Comparison of ENCODE assay signal across 16 mouse cellular contexts in genomic region chr2:73269666-73270065, GRCm38 (mm10). TPM values are rescaled to one million over a fixed set of nuclear protein-coding genes. Genes with fewer than 3 reads are reported as not detected.
DNase-seq lines count a peak whose midpoint lies in the region; ATAC-seq and TF ChIP-seq lines count a peak whose summit lies in the region.
"Had no signal": no experiment of that assay in that cellular context is flagged by ENCODE, and none has a peak within 500 bp of the region (broad histone marks: within the 10 kb centered on the region; RNA-seq: fewer than 3 reads in every experiment).

No protein-coding gene starts in this region.

- peaks cover 28% of the 10 kb centered on the region for H3K4me1 ChIP-seq in intestine, embryonic 14.5 days (replicated peaks; ENCODE audit: control insufficient read depth, insufficient read depth, low read length)
- peaks cover 34% of the 10 kb centered on the region for H3K4me1 ChIP-seq in intestine, embryonic 15.5 days (replicated peaks)
- peaks cover 9% of the 10 kb centered on the region; the same call in 1 of the 2 replicates for H3K4me1 ChIP-seq in embryonic facial prominence, embryonic 11.5 days (ENCODE audit: control insufficient read depth, insufficient read depth, low read length)
- peaks cover 17% of the 10 kb centered on the region for H3K4me1 ChIP-seq in olfactory bulb, adult 2 months (ENCODE audit: control insufficient read depth, insufficient read depth, low read length)

- no peak overlapping the region for H3K4me3 ChIP-seq in intestine, embryonic 14.5 days (ENCODE audit: low read depth, low read length)
- no peak overlapping the region for H3K4me3 ChIP-seq in intestine, embryonic 15.5 days (replicated peaks)
- H3K4me3 ChIP-seq in embryonic facial prominence, embryonic 11.5 days (ENCODE audit: low read depth, low read length): no peak overlapping the region
- H3K4me3 ChIP-seq in olfactory bulb, adult 2 months (ENCODE audit: insufficient read depth, low read depth, low read length): peak overlapping the region; percentile 37
- H3K4me3 ChIP-seq: erythroblast, embryonic 14.5 days; neural tube, embryonic 13.5 days had no signal

- H3K27ac ChIP-seq in intestine, embryonic 14.5 days (ENCODE audit: low read depth): no peak overlapping the region
- H3K27ac ChIP-seq in intestine, embryonic 15.5 days: no peak overlapping the region
- H3K27ac ChIP-seq in embryonic facial prominence, embryonic 11.5 days (replicated peaks; ENCODE audit: low read depth, low read length): no peak overlapping the region
- peak overlapping the region; percentile 85 for H3K27ac ChIP-seq in olfactory bulb, adult 2 months (ENCODE audit: insufficient read depth, low read depth, low read length)
- H3K27ac ChIP-seq: kidney, embryonic 15.5 days; liver, embryonic 14.5 days; neural tube, embryonic 13.5 days had no signal

- H3K9me3 ChIP-seq in intestine, embryonic 14.5 days (ENCODE audit: control insufficient read depth, low read length): no peaks in the 10 kb centered on the region
- H3K9me3 ChIP-seq in intestine, embryonic 15.5 days: no peaks in the 10 kb centered on the region
- H3K9me3 ChIP-seq in embryonic facial prominence, embryonic 11.5 days (replicated peaks; ENCODE audit: control insufficient read depth, low read length): no peaks in the 10 kb centered on the region
- H3K9me3 ChIP-seq: kidney, embryonic 15.5 days; neural tube, embryonic 13.5 days had no signal

- H3K4me2 ChIP-seq in intestine, embryonic 14.5 days (ENCODE audit: low read length): no peak overlapping the region
- no peak overlapping the region for H3K4me2 ChIP-seq in intestine, embryonic 15.5 days (replicated peaks)
- H3K4me2 ChIP-seq in embryonic facial prominence, embryonic 11.5 days (ENCODE audit: low read depth, low read length): no peak overlapping the region
- H3K4me2 ChIP-seq: kidney, embryonic 15.5 days; neural tube, embryonic 13.5 days had no signal

- no peaks in the 10 kb centered on the region for H3K36me3 ChIP-seq in intestine, embryonic 14.5 days (ENCODE audit: control insufficient read depth, insufficient read depth, low read length)
- no peaks in the 10 kb centered on the region for H3K36me3 ChIP-seq in intestine, embryonic 15.5 days
- H3K36me3 ChIP-seq in embryonic facial prominence, embryonic 11.5 days (replicated peaks; ENCODE audit: control insufficient read depth, insufficient read depth, low read depth, low read length): no peaks in the 10 kb centered on the region
- H3K36me3 ChIP-seq: kidney, embryonic 15.5 days; neural tube, embryonic 13.5 days had no signal

- H3K27me3 ChIP-seq in intestine, embryonic 14.5 days (replicated peaks; ENCODE audit: control insufficient read depth, insufficient read depth, low read length): peaks cover 97% of the 10 kb centered on the region
- H3K27me3 ChIP-seq in intestine, embryonic 15.5 days (replicated peaks): peaks cover 81% of the 10 kb centered on the region
- peaks cover 71% of the 10 kb centered on the region for H3K27me3 ChIP-seq in embryonic facial prominence, embryonic 11.5 days (ENCODE audit: control insufficient read depth, insufficient read depth, low read length)

- WGBS in intestine, embryonic 14.5 days: 0% methylated on average over 17 of the region's 17 CpGs
- under 1% methylated on average over 17 of the region's 17 CpGs for WGBS in intestine, embryonic 15.5 days
- 0% methylated on average over 16 of the region's 17 CpGs for WGBS in embryonic facial prominence, embryonic 11.5 days
- 5% methylated on average over 16 of the region's 17 CpGs for WGBS in olfactory bulb, adult 2 months

- no peak overlapping the region for H3K9ac ChIP-seq in intestine, embryonic 14.5 days (ENCODE audit: low read length)
- H3K9ac ChIP-seq in intestine, embryonic 15.5 days: no peak overlapping the region
- no peak overlapping the region for H3K9ac ChIP-seq in embryonic facial prominence, embryonic 11.5 days (replicated peaks; ENCODE audit: low read length)
- H3K9ac ChIP-seq: kidney, embryonic 15.5 days; liver, embryonic 14.5 days; neural tube, embryonic 13.5 days had no signal

- ATAC-seq in intestine, embryonic 14.5 days (replicated peaks; ENCODE audit: low FRiP score, low TSS enrichment, low read depth): no peak
- no peak for ATAC-seq in intestine, embryonic 15.5 days
- no peak for ATAC-seq in embryonic facial prominence, embryonic 11.5 days (replicated peaks; ENCODE audit: insufficient number of reproducible peaks, low FRiP score, low TSS enrichment, low read depth)
- no peak for ATAC-seq in erythroid progenitor cell, adult 5-6 weeks (replicated peaks; ENCODE audit: low FRiP score, poor library complexity, severe bottlenecking)
- ATAC-seq: Patski had no signal

- peak; percentile 61 for DNase-seq in intestine, embryonic 14.5 days (ENCODE audit: low spot score)
- peak; percentile 28 for DNase-seq in embryonic facial prominence, embryonic 11.5 days (ENCODE audit: low spot score)
- DNase-seq in induced T-regulatory cell, adult 2 months (ENCODE audit: low read depth): peak; percentile 24
- DNase-seq in right cerebral cortex, postnatal 4 days: no peak
- no peak for DNase-seq in urinary bladder, adult 18-20 months (ENCODE audit: low spot score in 2 of 2)
- DNase-seq: adrenal gland, postnatal 25 days; gastrocnemius, postnatal 25 days; heart, postnatal 10 days had no signal

- TF ChIP-seq POLR2A in olfactory bulb, adult 2 months (IDR thresholded peaks at IDR 0.05; ENCODE audit: insufficient read depth, low read depth, low read length): no peak

- no peak for TF ChIP-seq CTCF in olfactory bulb, adult 2 months (IDR thresholded peaks at IDR 0.05; ENCODE audit: insufficient read depth, low read depth, low read length)

RNA-seq across cellular contexts. Expression of gene Sp9, which starts 2.1 kb away (rescaled TPM):
- not detected in 2 replicates for polyA plus RNA-seq in intestine, embryonic 14.5 days (2014; fragmentation: Nextera tagmentation; extraction: Ambion mirVana)
- polyA plus RNA-seq in intestine, embryonic 15.5 days (2015; fragmentation: Nextera tagmentation; extraction: Ambion mirVana): not detected in 2 replicates
- 0.98 and 1.6 TPM in 2 replicates for polyA plus RNA-seq in embryonic facial prominence, embryonic 11.5 days (2014; fragmentation: Nextera tagmentation; extraction: Ambion mirVana)
- polyA plus RNA-seq in olfactory bulb, adult 2 months (2012; ENCODE audit: insufficient read depth, insufficient read length, low replicate concordance, missing spikeins): not detected in 2 replicates
- not detected in 2 replicates for total RNA-seq in erythroid progenitor cell, adult 5-6 weeks (2015; ENCODE audit: low replicate concordance)
- total RNA-seq in erythroid progenitor cell, adult 5-6 weeks (2017; ENCODE audit: low replicate concordance): not detected in 2 replicates
- total RNA-seq: adrenal gland, postnatal 25 days; gastrocnemius, postnatal 25 days; heart, postnatal 10 days had no signal
- polyA plus RNA-seq: erythroblast, embryonic 14.5 days; Patski had no signal

RNA-seq across cellular contexts. Expression of gene Scrn3, which starts 42.7 kb away (rescaled TPM):
- polyA plus RNA-seq in intestine, embryonic 14.5 days (2014; fragmentation: Nextera tagmentation; extraction: Ambion mirVana): 12.2 and 12.6 TPM in 2 replicates
- 16.4 and 16.7 TPM in 2 replicates for polyA plus RNA-seq in intestine, embryonic 15.5 days (2015; fragmentation: Nextera tagmentation; extraction: Ambion mirVana)
- polyA plus RNA-seq in embryonic facial prominence, embryonic 11.5 days (2014; fragmentation: Nextera tagmentation; extraction: Ambion mirVana): 14.5 and 14.7 TPM in 2 replicates
- not detected in 2 replicates for polyA plus RNA-seq in olfactory bulb, adult 2 months (2012; ENCODE audit: insufficient read depth, insufficient read length, low replicate concordance, missing spikeins)
- total RNA-seq in erythroid progenitor cell, adult 5-6 weeks (2015; ENCODE audit: low replicate concordance): 56.2 and 71.3 TPM in 2 replicates
- total RNA-seq in erythroid progenitor cell, adult 5-6 weeks (2017; ENCODE audit: low replicate concordance): 108 and 110 TPM in 2 replicates

RNA-seq across cellular contexts. Expression of gene Cir1, which starts 42.8 kb away (rescaled TPM):
- 22.3 and 24.5 TPM in 2 replicates for polyA plus RNA-seq in intestine, embryonic 14.5 days (2014; fragmentation: Nextera tagmentation; extraction: Ambion mirVana)
- polyA plus RNA-seq in intestine, embryonic 15.5 days (2015; fragmentation: Nextera tagmentation; extraction: Ambion mirVana): 16.5 and 20.6 TPM in 2 replicates
- 26.8 and 28.1 TPM in 2 replicates for polyA plus RNA-seq in embryonic facial prominence, embryonic 11.5 days (2014; fragmentation: Nextera tagmentation; extraction: Ambion mirVana)
- polyA plus RNA-seq in olfactory bulb, adult 2 months (2012; ENCODE audit: insufficient read depth, insufficient read length, low replicate concordance, missing spikeins): not detected in 2 replicates
- 19.8 and 39.4 TPM in 2 replicates for total RNA-seq in erythroid progenitor cell, adult 5-6 weeks (2015; ENCODE audit: low replicate concordance)
- 23.0 and 46.1 TPM in 2 replicates for total RNA-seq in erythroid progenitor cell, adult 5-6 weeks (2017; ENCODE audit: low replicate concordance)

RNA-seq across cellular contexts. Expression of gene Ola1, which starts 50.9 kb away (rescaled TPM):
- 92.0 and 94.6 TPM in 2 replicates for polyA plus RNA-seq in intestine, embryonic 14.5 days (2014; fragmentation: Nextera tagmentation; extraction: Ambion mirVana)
- polyA plus RNA-seq in intestine, embryonic 15.5 days (2015; fragmentation: Nextera tagmentation; extraction: Ambion mirVana): 84.7 and 98.7 TPM in 2 replicates
- polyA plus RNA-seq in embryonic facial prominence, embryonic 11.5 days (2014; fragmentation: Nextera tagmentation; extraction: Ambion mirVana): 107 and 117 TPM in 2 replicates
- 370 TPM in 1 of 2 replicates, not detected in the other for polyA plus RNA-seq in olfactory bulb, adult 2 months (2012; ENCODE audit: insufficient read depth, insufficient read length, low replicate concordance, missing spikeins)
- total RNA-seq in erythroid progenitor cell, adult 5-6 weeks (2015; ENCODE audit: low replicate concordance): 28.9 and 46.5 TPM in 2 replicates
- total RNA-seq in erythroid progenitor cell, adult 5-6 weeks (2017; ENCODE audit: low replicate concordance): 25.9 and 44.2 TPM in 2 replicates

Comparison
In these comparisons a context has a peak if more than half of its experiments do, and no peak if none do; other contexts are left out.
1. DNase-seq: peak in intestine, embryonic 14.5 days (single experiment), embryonic facial prominence, embryonic 11.5 days (single experiment) and induced T-regulatory cell, adult 2 months (single experiment); none in right cerebral cortex, postnatal 4 days (single experiment) and urinary bladder, adult 18-20 months (0 of 2).
2. RNA of gene Scrn3, which starts 42.7 kb away (polyA plus RNA-seq): 16.4 to 16.7 TPM in intestine, embryonic 15.5 days, 14.5 to 14.7 TPM in embryonic facial prominence, embryonic 11.5 days and 12.2 to 12.6 TPM in intestine, embryonic 14.5 days; not detected in olfactory bulb, adult 2 months; every median in the first group is over 10 times any median in the second.